Mouse (Mus musculus) intestine, embryonic 16.5 days (tissue): ENCODE data around the gene Tmcc3. TPM values are rescaled to one million over a fixed set of nuclear protein-coding genes. Genes with fewer than 3 reads are reported as not detected.

Source experiments
- ATAC-seq: fragments of 200-750 bp; cut with Nextera tagmentation; 2 replicates; pipeline ENCODE4 v1.8.0; 2017; ENCODE audit warnings: moderate TSS enrichment, moderate library complexity
- H3K27ac ChIP-seq: fragments of 300-500 bp; sonication (generic); 2 replicates; pipeline ENCODE4 v1.5.1; 2014; ENCODE audit warnings: mild to moderate bottlenecking, low read length
- H3K27me3 ChIP-seq: fragments of 300-500 bp; sonication (generic); replicated peaks from 2 replicates; pipeline ENCODE4 v1.6.1; 2014; ENCODE audit warnings: low read length, control low read depth, mixed read lengths; ENCODE audit not compliant: control insufficient read depth, insufficient read depth
- H3K36me3 ChIP-seq: fragments of 300-500 bp; sonication (generic); 2 replicates; pipeline ENCODE4 v1.6.1; 2014; ENCODE audit warnings: low read length, control low read depth; ENCODE audit not compliant: control insufficient read depth, insufficient read depth
- H3K4me1 ChIP-seq: fragments of 300-500 bp; sonication (generic); 2 replicates; pipeline ENCODE4 v1.6.1; 2014; ENCODE audit warnings: low read length, control low read depth, mixed read lengths; ENCODE audit not compliant: control insufficient read depth, insufficient read depth
- H3K4me2 ChIP-seq: fragments of 300-500 bp; sonication (generic); 2 replicates; pipeline ENCODE4 v1.6.1; 2014; ENCODE audit warnings: low read depth, low read length, control low read depth
- H3K4me3 ChIP-seq: fragments of 300-500 bp; sonication (generic); 2 replicates; pipeline ENCODE4 v1.5.1; 2014; ENCODE audit warnings: mild to moderate bottlenecking, low read length
- H3K9ac ChIP-seq: fragments of 300-500 bp; sonication (generic); 2 replicates; pipeline ENCODE4 v1.6.1; 2014; ENCODE audit warnings: low read depth, low read length
- H3K9me3 ChIP-seq: fragments of 300-500 bp; sonication (generic); 2 replicates; pipeline ENCODE4 v1.6.1; 2016; ENCODE audit warnings: low read length, control low read depth; ENCODE audit not compliant: control insufficient read depth
- WGBS: fragments of 180-500 bp; shearing (Covaris S2); extraction: QIAGEN DNeasy Blood & Tissue Kit; methylation state at CpG from one replicate; pipeline ENCODE4 v1.1.7; 2014; 5-methylcytosine and 5-hydroxymethylcytosine counted together
- polyA plus RNA-seq: library from polyadenylated mRNA; unstranded; fragments of >200 nt; fragmentation: Nextera tagmentation; extraction: Ambion mirVana; gene quantifications from 2 replicates; pipeline ENCODE4 v1.2.1, GENCODE M21; 2015

Tmcc3 gene
- polyA plus RNA-seq, 1 experiment from 2014 or later = 8.8 TPM

DNA sequence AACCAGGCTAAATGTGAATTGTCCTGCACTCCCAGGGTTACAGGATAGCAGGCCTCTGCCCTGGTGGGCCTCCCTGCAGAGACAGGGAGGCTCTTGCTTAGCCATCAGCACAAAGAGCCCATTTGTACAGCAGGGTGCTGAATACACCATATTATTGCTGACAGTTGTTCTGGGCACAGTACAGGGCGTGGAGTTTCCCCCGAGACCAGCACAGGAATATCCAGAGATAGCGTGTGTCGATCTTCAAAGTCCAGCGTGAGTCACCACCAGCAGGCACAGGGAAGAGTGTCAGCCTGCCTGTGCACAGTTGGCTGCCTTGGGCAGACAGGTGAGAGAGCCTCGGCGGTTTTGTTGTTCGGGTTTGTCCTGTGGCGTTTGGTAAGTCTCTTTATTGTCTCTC is 238.9 kb downstream of the Tmcc3 start:
- Histone ChIP-seq H3K4me1 (peaks cover 33% of the 10 kb centered on the region), H3K27me3 (no peaks in the 10 kb centered on the region), H3K36me3 (no peaks in the 10 kb centered on the region), H3K27ac (peak overlapping the region; percentile 78), H3K4me2 (0 out of 2 replicates have a peak overlapping the region, but pooled peaks have one; percentile 22), H3K9ac (peak overlapping the region; percentile 1), H3K4me3 (no peak overlapping the region), H3K9me3 (0 out of 2 replicates have a peak, but pooled peaks cover 2% of the 10 kb centered on the region)
- WGBS = 39% methylated on average over 9 of the region's 9 CpGs
- ATAC-seq = peak; percentile 80

DNA sequence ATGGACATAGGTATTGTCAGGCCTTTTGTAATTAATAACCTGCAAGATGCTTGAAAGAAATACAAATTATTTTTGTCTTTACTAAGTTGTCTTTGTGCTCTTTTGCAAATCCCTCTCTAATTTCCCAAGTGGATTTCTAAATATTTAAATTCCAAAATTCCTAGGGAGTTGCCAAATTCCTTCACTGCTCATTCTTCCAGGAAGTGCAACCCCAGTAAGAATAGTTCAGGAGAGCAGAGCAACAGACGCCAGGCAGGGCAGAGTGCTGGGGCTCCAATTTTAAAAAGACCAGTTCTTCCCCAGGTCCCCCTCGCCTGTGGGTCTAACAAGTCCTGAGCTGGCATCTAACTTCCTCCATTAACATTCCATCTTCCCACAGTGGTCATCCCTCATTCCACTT is 239.3 kb downstream of the Tmcc3 start:
- Histone ChIP-seq H3K27me3 (no peaks in the 10 kb centered on the region), H3K4me1 (peaks cover 29% of the 10 kb centered on the region), H3K9me3 (0 out of 2 replicates have a peak, but pooled peaks cover 2% of the 10 kb centered on the region), H3K4me2 (peak overlapping the region; percentile 22; the same call in 1 of the 2 replicates), H3K36me3 (no peaks in the 10 kb centered on the region), H3K4me3 (no peak overlapping the region), H3K9ac (peak overlapping the region; percentile 50; the same call in 1 of the 2 replicates), H3K27ac (peak overlapping the region; percentile 78)
- ATAC-seq = no peak
- WGBS = 31% methylated on average over 2 of the region's 2 CpGs

DNA sequence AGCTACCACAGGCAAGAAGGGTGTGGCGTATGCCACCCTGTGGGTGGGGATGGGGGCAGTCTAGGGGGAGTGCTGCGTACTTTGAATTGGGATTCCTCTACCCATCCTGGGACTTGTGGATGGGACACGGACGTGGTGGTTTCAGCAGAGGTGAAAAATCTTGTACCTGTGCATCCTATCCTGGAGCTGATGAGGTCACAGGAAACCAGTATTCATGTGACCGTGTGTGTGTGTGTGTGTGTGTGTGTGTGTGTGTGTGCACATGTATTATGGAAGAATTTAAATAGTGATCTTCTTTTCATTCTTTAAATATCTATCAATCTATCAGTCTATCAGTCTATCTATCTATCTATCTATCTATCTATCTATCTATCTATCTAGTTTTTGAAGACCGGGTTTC is 239.8 kb downstream of the Tmcc3 start:
- peak overlapping the region; percentile 22; the same call in 1 of the 2 replicates for H3K4me2 ChIP-seq
- H3K9me3 ChIP-seq = 0 out of 2 replicates have a peak, but pooled peaks cover 2% of the 10 kb centered on the region
- no peaks in the 10 kb centered on the region for H3K27me3 ChIP-seq
- H3K9ac ChIP-seq = peak overlapping the region; percentile 50; the same call in 1 of the 2 replicates
- no peak for ATAC-seq
- peak overlapping the region; percentile 78 for H3K27ac ChIP-seq
- peaks cover 25% of the 10 kb centered on the region for H3K4me1 ChIP-seq
- 79% methylated on average over 6 of the region's 6 CpGs for WGBS
- H3K4me3 ChIP-seq = no peak overlapping the region
- no peaks in the 10 kb centered on the region for H3K36me3 ChIP-seq

DNA sequence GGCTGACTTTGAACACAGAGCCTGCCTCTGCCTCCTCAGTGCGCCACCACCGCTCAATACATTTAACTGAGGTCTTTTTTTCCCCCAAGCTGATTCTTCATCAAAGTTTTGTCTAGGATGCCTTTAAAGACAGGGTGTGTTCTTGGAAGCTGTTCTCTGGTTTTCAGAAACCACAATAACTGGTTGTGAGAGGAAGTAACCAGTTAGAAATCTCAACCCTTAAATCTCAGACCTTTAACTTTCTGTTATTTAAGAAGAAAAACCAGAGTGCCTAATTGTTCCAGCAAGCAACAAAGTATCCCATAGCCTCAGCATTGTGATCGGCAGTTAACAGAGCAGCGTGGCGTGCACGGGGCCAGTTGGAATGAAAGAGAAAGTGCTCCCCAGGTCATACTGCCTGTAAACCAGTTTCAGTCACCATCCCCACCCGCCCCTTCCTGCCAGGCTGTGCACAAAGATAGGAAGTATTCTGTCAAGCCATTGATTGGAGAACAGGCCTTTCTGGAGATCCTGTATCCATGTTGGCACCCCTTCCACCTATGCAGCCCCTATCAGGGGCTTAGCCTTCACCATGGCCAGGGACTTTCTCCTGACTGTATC is 240.3 kb downstream of the Tmcc3 start:
- H3K9ac ChIP-seq = no peak overlapping the region
- no peaks in the 10 kb centered on the region for H3K36me3 ChIP-seq
- no peak overlapping the region for H3K4me3 ChIP-seq
- 0 out of 2 replicates have a peak, but pooled peaks cover under 1% of the 10 kb centered on the region for H3K9me3 ChIP-seq
- 68% methylated on average over 7 of the region's 7 CpGs for WGBS
- H3K4me1 ChIP-seq = peaks cover 24% of the 10 kb centered on the region
- no peaks in the 10 kb centered on the region for H3K27me3 ChIP-seq
- H3K4me2 ChIP-seq = peak overlapping the region; percentile 16; the same call in 1 of the 2 replicates
- H3K27ac ChIP-seq = peak overlapping the region; percentile 54; the same call in 1 of the 2 replicates
- peak; percentile 38; the same call in 1 of the 2 replicates for ATAC-seq

DNA sequence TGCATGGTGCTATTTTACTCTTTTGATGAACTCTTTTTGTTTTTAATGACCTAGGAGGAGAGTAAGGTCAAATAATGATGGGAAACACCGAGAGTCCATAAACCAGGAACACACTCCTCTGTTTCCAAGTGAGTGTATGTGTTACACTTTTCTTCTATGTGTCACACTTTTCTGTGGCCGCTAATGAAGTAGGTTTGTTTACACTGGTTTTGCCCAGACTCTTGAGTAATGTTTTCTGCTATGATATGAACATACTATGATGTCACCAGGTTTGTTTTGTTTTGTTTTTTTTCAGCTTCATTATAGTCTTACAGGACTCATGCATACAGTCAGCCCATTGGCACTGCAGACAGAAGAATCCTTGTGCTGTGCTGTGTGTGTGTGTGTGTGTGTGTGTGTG is 243.6 kb downstream of the Tmcc3 start:
- no peak for ATAC-seq
- Histone ChIP-seq H3K9me3 (no peaks in the 10 kb centered on the region), H3K9ac (no peak overlapping the region), H3K4me2 (no peak overlapping the region), H3K36me3 (no peaks in the 10 kb centered on the region), H3K4me1 (peaks cover 12% of the 10 kb centered on the region), H3K4me3 (no peak overlapping the region), H3K27me3 (no peaks in the 10 kb centered on the region), H3K27ac (no peak overlapping the region)
- WGBS = 71% methylated on average over 2 of the region's 2 CpGs

DNA sequence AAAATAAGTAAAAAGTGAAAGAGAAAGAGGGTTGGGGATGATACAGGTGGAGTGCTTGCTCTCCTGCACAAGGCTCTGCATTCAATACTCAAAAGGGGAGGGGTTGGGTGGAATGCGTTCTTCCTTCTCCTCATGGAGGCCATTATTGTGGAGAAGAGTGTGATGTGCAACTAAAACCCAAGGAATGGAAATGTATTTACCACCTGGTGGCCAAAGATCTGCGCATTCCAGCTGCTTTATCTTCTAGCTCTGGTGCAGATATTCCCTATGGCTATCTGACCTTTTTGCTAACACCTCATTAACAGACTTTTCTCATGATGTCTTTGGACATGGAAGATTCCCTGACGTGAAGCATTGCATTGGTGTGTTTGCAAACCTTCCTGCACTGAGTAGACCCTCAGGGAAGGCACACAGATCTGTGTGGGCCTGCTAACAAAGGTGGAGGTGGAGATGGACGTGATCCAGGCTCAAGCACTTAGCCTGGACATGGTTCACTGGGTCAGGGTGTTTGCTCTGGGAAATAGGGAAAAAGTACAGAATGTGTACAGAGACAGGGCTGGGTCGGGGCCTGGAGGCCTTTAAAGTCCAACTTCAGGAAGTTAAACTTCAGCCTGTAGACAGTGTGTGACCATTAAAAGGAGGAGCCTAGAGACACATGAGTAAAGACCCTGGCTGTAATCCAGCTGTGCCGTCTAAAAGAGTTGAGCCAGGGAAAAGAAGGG is 245.8 kb downstream of the Tmcc3 start:
- no peak overlapping the region for H3K27ac ChIP-seq
- H3K9ac ChIP-seq = no peak overlapping the region
- no peak overlapping the region for H3K4me2 ChIP-seq
- ATAC-seq = no peak
- no peaks in the 10 kb centered on the region for H3K4me1 ChIP-seq
- WGBS = 59% methylated on average over 6 of the region's 6 CpGs
- H3K4me3 ChIP-seq = no peak overlapping the region
- H3K27me3 ChIP-seq = no peaks in the 10 kb centered on the region
- no peaks in the 10 kb centered on the region for H3K36me3 ChIP-seq
- H3K9me3 ChIP-seq = no peaks in the 10 kb centered on the region

DNA sequence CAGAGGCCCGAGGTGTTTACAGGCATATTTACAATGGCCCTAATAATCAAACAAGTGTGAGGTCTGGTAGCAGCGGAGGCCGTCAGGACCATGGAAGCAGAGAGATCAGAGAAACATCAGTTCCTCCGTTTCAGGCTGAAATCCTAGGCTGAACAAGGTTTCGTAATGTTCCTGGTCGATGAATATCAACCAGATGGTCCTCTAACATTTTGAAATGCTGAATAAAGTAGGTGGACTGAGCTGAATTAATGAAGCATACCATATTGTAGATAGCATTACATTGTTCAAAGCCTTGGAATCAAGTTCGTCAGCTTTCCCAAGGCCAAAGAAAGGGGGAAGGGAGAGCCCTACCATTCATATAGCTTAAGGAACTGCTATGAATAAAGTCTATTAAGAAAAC is 247.1 kb downstream of the Tmcc3 start:
- Histone ChIP-seq H3K27ac (no peak overlapping the region), H3K9me3 (no peaks in the 10 kb centered on the region)
- ATAC-seq = no peak

DNA sequence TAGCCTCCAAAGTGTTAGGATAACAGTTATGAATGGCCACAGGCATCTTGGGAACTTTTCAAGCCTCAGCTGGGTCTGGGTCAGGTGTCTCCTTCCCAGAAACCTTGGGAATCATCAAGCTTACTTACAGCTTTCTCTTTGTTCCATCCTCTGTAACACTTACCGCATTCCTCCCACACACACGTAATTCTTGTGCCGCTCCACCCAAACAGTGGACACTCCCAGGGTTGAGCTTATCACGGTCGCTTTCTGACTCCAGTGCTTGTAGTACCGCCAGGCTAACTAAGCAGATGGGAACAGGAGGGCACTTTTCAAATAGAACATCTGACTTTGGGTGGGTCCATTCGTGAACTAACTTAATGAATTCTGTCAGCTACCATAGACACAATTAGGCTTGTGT is 249.6 kb downstream of the Tmcc3 start:
- Histone ChIP-seq H3K27ac (no peak overlapping the region), H3K4me1 (peaks cover 10% of the 10 kb centered on the region), H3K4me3 (no peak overlapping the region), H3K9ac (no peak overlapping the region), H3K9me3 (no peaks in the 10 kb centered on the region), H3K27me3 (no peaks in the 10 kb centered on the region), H3K4me2 (no peak overlapping the region), H3K36me3 (no peaks in the 10 kb centered on the region)
- peak; percentile 79 for ATAC-seq
- 52% methylated on average over 7 of the region's 7 CpGs for WGBS

More for the DNA sequence above, 247.1 kb downstream of the Tmcc3 start:
- Histone ChIP-seq H3K4me2 (no peak overlapping the region), H3K4me1 (no peaks in the 10 kb centered on the region), H3K9ac (no peak overlapping the region), H3K4me3 (no peak overlapping the region), H3K36me3 (no peaks in the 10 kb centered on the region), H3K27me3 (no peaks in the 10 kb centered on the region)
- WGBS = 78% methylated on average over 7 of the region's 7 CpGs

DNA sequence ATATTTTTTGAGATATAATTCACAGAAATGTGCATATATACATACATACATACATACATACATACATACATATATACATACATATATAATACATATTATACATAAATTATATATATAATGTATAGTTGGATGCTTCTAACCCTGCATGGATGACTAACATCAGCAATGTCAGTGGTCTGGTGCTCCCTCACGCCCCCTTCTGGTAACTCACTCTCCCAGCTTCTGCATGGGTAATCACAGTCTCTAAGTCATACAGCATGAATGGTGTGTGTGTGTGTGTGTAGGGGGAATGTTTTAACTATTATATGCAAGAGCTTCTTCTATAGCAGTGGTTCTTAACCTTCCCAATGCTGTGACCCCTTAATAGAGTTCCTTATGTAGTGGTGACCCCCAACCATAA is 250.4 kb downstream of the Tmcc3 start:
- Histone ChIP-seq H3K9ac (no peak overlapping the region), H3K27me3 (no peaks in the 10 kb centered on the region), H3K36me3 (no peaks in the 10 kb centered on the region), H3K4me1 (peaks cover 10% of the 10 kb centered on the region), H3K9me3 (no peaks in the 10 kb centered on the region), H3K4me2 (no peak overlapping the region), H3K4me3 (no peak overlapping the region), H3K27ac (no peak overlapping the region)
- ATAC-seq = no peak
- WGBS = 22% methylated on average over 1 of the region's 1 CpGs
